Mouse (Mus musculus) CD8-positive naive resting alpha-beta T cell, adult 57 days (primary cell): ENCODE results near the gene Nrl. TPM values are rescaled to one million over a fixed set of nuclear protein-coding genes. Genes with fewer than 3 reads are reported as not detected.

Experiments
- total RNA-seq: library from RNA; stranded (reverse); gene quantifications from one replicate; pipeline ENCODE4 v1.2.4, GENCODE M21; 2023

The Nrl gene
- not detected for total RNA-seq

GRCm38 (mm10) chr14:55524785-55525184 lies at the start of gene Nrl:
Gene Nrl, minus strand, starts transcription at chr14:55524981.

DNA sequence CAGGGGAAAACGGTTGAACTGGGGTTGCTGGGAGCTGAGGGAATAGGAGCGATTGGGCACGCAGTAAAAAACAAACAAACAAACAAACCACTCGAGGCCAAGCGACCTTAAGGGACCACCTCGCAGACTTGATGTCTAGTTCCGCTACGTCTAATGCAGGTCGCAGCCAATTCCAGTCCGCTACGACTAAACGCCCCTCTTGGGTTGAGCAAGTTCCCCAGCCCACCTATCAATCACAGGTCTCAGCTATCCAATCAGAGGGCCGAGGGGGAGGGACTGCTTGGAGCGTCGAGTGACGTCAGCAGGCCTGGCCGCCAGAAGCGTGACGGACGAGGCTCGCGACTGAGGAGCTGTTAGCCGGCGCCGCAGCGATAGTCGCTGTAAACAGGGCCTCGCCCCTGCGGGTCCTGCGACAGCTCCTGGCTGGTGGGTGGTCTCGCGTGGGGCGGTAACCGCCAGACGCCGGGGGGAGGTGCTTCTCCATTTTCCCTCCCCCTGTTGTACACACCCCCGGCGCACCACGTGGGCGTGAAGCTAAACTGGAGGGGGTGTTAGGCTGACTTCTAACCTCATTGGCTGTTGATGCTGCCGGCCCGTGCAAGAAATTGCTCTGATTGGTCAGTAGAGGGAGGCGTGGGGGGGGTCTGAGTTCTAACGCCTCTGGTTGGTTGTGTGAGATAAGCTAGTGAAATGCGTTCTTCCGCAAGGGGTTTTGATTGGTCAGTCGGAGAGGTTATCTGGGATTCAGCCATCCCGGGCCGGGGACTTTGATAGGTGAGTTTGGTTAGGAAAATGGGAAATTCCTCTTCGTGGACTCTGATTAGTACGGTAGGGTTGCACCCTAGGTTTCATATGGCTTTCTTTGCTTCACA lies 35.7 kb upstream of the Nrl start, which contains the start of gene A730061H03Rik:
Gene A730061H03Rik (minus strand): TSS at position 205 of the 872 bp plus-strand sequence.

GRCm38 (mm10) chr14:55559799-55560201 lies 35.0 kb upstream of the Nrl start, which contains the start of gene Dcaf11:
Gene Dcaf11, plus strand, starts transcription at chr14:55560006.

DNA sequence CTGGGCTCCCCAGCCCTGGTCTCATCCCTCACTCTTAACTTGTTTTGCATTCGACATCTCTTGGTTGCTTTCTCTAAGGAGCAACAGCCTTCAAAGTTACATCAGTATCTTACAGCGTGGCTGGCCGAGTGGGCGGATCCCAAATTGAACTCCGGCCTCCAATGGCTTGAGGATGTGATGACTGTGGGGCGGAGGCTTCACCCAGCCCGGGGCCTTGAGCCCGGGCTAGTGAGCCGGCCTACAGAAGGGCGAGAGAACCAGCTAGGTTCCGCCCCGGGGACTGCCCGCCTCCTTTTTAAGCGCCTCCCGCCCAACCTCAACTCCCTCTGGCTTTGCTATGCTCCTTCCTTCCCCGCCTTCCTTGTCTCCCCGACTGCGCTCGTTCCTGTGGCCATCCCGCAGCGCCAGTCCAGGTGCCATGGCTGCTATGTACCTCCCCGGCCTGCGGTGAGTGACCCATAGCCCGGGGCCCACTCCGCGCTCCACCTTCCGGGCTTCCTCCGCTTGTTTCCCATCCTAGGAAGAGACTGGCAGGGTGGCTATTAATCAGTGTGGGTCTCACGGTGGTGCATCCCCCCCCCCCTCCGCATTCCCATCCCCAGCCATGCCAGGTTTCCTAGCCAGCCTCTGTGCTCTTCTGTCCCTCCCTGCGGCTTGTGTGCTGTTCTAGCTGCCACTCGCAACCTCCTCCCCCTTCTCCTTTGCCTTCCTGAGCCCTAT lies 15.4 kb upstream of the Nrl start, which contains the start of gene Pck2:
Gene Pck2 (plus strand): TSS at position 200 of the 720 bp plus-strand sequence.

GRCm38 (mm10) chr14:55510125-55510731 lies 14.6 kb downstream of the Nrl start, which contains the start of gene Cpne6:
Gene Cpne6, plus strand, starts transcription at chr14:55510445.

GRCm38 (mm10) chr14:55490361-55491201 lies 34.2 kb downstream of the Nrl start, which contains the start of gene Carmil3:
Gene Carmil3, plus strand, starts transcription at chr14:55490651.

DNA sequence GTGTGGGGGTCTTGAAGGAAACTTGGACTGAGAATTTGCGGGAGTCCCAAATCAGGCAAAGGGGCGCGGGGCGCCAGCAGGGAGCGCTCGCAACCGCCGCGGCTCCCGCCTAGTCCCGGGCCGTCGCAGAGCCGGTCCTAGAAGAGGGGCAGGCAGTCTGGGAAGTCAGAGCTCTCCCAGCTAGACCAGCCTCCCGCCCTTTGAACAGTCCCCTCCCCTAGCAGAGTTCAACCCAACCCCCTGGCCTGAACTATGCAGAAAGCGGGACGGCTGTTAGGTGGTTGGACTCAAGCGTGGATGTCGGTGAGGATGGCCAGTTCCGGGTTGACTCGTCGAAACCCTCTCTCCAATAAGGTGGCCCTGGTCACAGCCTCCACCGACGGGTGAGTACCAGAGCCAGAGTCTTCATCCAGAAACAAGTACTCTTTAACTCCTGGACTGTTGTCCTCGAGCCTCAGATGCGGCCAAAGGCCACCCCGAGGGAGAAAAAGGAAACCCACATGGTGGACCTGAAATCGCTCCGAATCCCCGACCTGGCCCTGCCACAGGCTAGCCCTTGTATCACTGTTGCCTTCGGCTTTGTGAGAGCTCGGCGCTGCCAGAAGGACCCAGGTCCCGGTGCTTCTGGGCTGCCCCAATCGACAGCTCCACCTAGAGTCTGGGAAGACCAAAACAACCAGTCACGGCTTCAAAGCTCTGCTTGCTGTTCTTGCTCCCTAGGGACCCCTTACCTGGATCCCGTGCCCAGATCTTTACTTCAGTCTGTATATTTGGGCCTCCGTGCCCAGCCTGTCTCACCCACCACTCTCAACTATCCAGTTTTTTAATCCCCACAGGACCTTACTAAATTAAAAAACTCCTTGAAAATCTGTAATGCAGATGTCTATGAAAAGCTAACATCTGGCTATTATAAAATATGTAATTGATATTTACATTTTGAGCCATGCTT lies 45.9 kb downstream of the Nrl start, which contains the start of gene Dhrs4:
Gene Dhrs4 (plus strand): TSS at position 108 of the 949 bp plus-strand sequence.

Other genes starting within 250 kb of the Nrl start
- 24.5 TPM for gene Dhrs4, start 46.2 kb downstream of the Nrl start, total RNA-seq
- 0.52 TPM for gene Carmil3, start 34.3 kb downstream of the Nrl start, total RNA-seq
- not detected for gene Cpne6, start 14.5 kb downstream of the Nrl start, total RNA-seq
- 10.7 TPM for gene Pck2, start 15.3 kb upstream of the Nrl start, total RNA-seq
- gene Dcaf11, start 35.0 kb upstream of the Nrl start, total RNA-seq = 72.0 TPM
- 2.6 TPM for gene A730061H03Rik, start 35.4 kb upstream of the Nrl start, total RNA-seq
- gene Fitm1, start 50.6 kb upstream of the Nrl start, total RNA-seq = not detected
- 323 TPM for gene Psme1, start 53.1 kb upstream of the Nrl start, total RNA-seq
- gene Emc9, start 60.3 kb upstream of the Nrl start, total RNA-seq = 26.3 TPM
- 372 TPM for gene Psme2, start 66.1 kb upstream of the Nrl start, total RNA-seq
- gene Rnf31, start 66.7 kb upstream of the Nrl start, total RNA-seq = 91.9 TPM
- gene Irf9, start 78.6 kb upstream of the Nrl start, total RNA-seq = 90.0 TPM
- gene Rec8, start 93.1 kb upstream of the Nrl start, total RNA-seq = not detected
- 65.4 TPM for gene Ipo4, start 111.0 kb upstream of the Nrl start, total RNA-seq
- 4.2 TPM for gene Gm49378, start 112.9 kb upstream of the Nrl start, total RNA-seq
- 40.1 TPM for gene Tm9sf1, start 118.8 kb upstream of the Nrl start, total RNA-seq
- 4.1 TPM for gene Tssk4, start 125.2 kb upstream of the Nrl start, total RNA-seq
- 45.7 TPM for gene Mdp1, start 135.5 kb upstream of the Nrl start, total RNA-seq
- gene Gmpr2, start 147.0 kb upstream of the Nrl start, total RNA-seq = 18.6 TPM
- gene Nedd8, start 147.1 kb upstream of the Nrl start, total RNA-seq = 164 TPM
- gene Tinf2, start 156.8 kb upstream of the Nrl start, total RNA-seq = 101 TPM
- 0.95 TPM for gene Tgm1, start 188.9 kb upstream of the Nrl start, total RNA-seq
- 85.8 TPM for gene Rabggta, start 197.3 kb upstream of the Nrl start, total RNA-seq
- gene Dhrs1, start 220.7 kb upstream of the Nrl start, total RNA-seq = 11.6 TPM
- 30.4 TPM for gene Nop9, start 220.7 kb upstream of the Nrl start, total RNA-seq
- not detected for gene Cideb, start 233.5 kb upstream of the Nrl start, total RNA-seq
- gene Ltb4r2, start 236.4 kb upstream of the Nrl start, total RNA-seq = 0.18 TPM
- 0.37 TPM for gene Ltb4r1, start 241.0 kb upstream of the Nrl start, total RNA-seq